Mouse (Mus musculus): ENCODE measurements at regions not wholly inside any gene's neighbourhood (a gene's known extent, or its start where the extent isn't known, plus 50 kb on each side); places are given as distances from the start of the nearest gene placed in this dataset.

- peak in 1 of 2 experiments; percentile 30 for DNase-seq
Measured at GRCm38 (mm10) chr14:120102010-120102748, 59.9 kb upstream of the Oxgr1 start.

- no peak for DNase-seq
Measured at GRCm38 (mm10) chr14:120102749-120103142, 60.5 kb upstream of the Oxgr1 start.

GRCm38 (mm10) chr14:120109846-120110245 lies 67.6 kb upstream of the Oxgr1 start:
- no peak for DNase-seq

GRCm38 (mm10) chr14:120113316-120113715 lies 71.1 kb upstream of the Oxgr1 start:
- no peak for DNase-seq

- peak; percentile 37 to 47 for DNase-seq
Measured at GRCm38 (mm10) chr14:120118582-120118981, 76.3 kb upstream of the Oxgr1 start.

- DNase-seq = peak; percentile 92
Measured at GRCm38 (mm10) chr14:120119094-120119501, 76.9 kb upstream of the Oxgr1 start.

GRCm38 (mm10) chr14:120119506-120119905 lies 77.3 kb upstream of the Oxgr1 start:
- DNase-seq = peak; percentile 89

GRCm38 (mm10) chr14:120120261-120120660 lies 78.0 kb upstream of the Oxgr1 start:
- no peak for DNase-seq

GRCm38 (mm10) chr14:120125315-120125714 lies 83.1 kb upstream of the Oxgr1 start:
- DNase-seq = no peak

GRCm38 (mm10) chr14:120127481-120127880 lies 85.2 kb upstream of the Oxgr1 start:
- no peak for DNase-seq

- DNase-seq = no peak
Measured at GRCm38 (mm10) chr14:120134346-120135008, 92.2 kb upstream of the Oxgr1 start.

GRCm38 (mm10) chr14:120135198-120135597 lies 93.0 kb upstream of the Oxgr1 start:
- no peak for DNase-seq

- peak; percentile 40 to 52 for DNase-seq
Measured at GRCm38 (mm10) chr14:120136736-120137135, 94.5 kb upstream of the Oxgr1 start.

GRCm38 (mm10) chr14:120137680-120138136 lies 95.5 kb upstream of the Oxgr1 start:
- DNase-seq = peak; percentile 95 to 97

- DNase-seq = no peak
Measured at GRCm38 (mm10) chr14:120138546-120138945, 96.3 kb upstream of the Oxgr1 start.

- DNase-seq = no peak
Measured at GRCm38 (mm10) chr14:120139256-120139655, 97.0 kb upstream of the Oxgr1 start.

GRCm38 (mm10) chr14:120139671-120140071 lies 97.4 kb upstream of the Oxgr1 start:
- no peak for DNase-seq

GRCm38 (mm10) chr14:120140211-120140610 lies 98.0 kb upstream of the Oxgr1 start:
- DNase-seq = no peak

GRCm38 (mm10) chr14:120140791-120141747 lies 98.8 kb upstream of the Oxgr1 start:
- DNase-seq = no peak

- no peak for DNase-seq
Measured at GRCm38 (mm10) chr14:120142281-120142680, 100.0 kb upstream of the Oxgr1 start.

- DNase-seq = no peak
Measured at GRCm38 (mm10) chr14:120144451-120144850, 102.2 kb upstream of the Oxgr1 start.

GRCm38 (mm10) chr14:120146312-120146711 lies 104.1 kb upstream of the Oxgr1 start:
- no peak for DNase-seq
